Mouse (Mus musculus): ENCODE results near the gene Gm21822. TPM values are rescaled to one million over a fixed set of nuclear protein-coding genes. Genes with fewer than 3 reads are reported as not detected.

Gm21822 gene
- polyA plus RNA-seq (2017; shearing (Covaris generic)): not detected

GRCm38 (mm10) chrY:18654182-18654581 is at the start of gene Gm21822:
Gm21822 (plus strand) TSS chrY:18654482.

